Mouse (Mus musculus) neural tube, embryonic 15.5 days (tissue): ENCODE data around the gene Gimap8. TPM values are rescaled to one million over a fixed set of nuclear protein-coding genes. Genes with fewer than 3 reads are reported as not detected.

Experiments used
- ATAC-seq: fragments of 200-750 bp; cut with Nextera tagmentation; 2 replicates; pipeline ENCODE4 v1.8.0; 2017; ENCODE audit warnings: mild to moderate bottlenecking, moderate TSS enrichment, moderate library complexity; ENCODE audit not compliant: low FRiP score
- H3K27ac ChIP-seq: fragments of 300-500 bp; sonication (generic); replicated peaks from 2 replicates; pipeline ENCODE4 v1.5.1; 2015; ENCODE audit warnings: mild to moderate bottlenecking, inconsistent platforms
- H3K27me3 ChIP-seq: fragments of 300-500 bp; sonication (generic); replicated peaks from 2 replicates; pipeline ENCODE4 v1.6.1; 2015; ENCODE audit warnings: inconsistent platforms
- H3K36me3 ChIP-seq: fragments of 300-500 bp; sonication (generic); 2 replicates; pipeline ENCODE4 v1.6.1; 2015; ENCODE audit warnings: inconsistent platforms
- H3K4me1 ChIP-seq: fragments of 300-500 bp; sonication (generic); 2 replicates; pipeline ENCODE4 v1.6.1; 2015; ENCODE audit warnings: inconsistent platforms
- H3K4me2 ChIP-seq: fragments of 300-500 bp; sonication (generic); 2 replicates; pipeline ENCODE4 v1.6.1; 2015; ENCODE audit warnings: inconsistent platforms, mild to moderate bottlenecking, moderate library complexity
- H3K4me3 ChIP-seq: fragments of 300-500 bp; sonication (generic); replicated peaks from 2 replicates; pipeline ENCODE4 v1.5.1; 2015; ENCODE audit warnings: mild to moderate bottlenecking, inconsistent platforms
- H3K9ac ChIP-seq: fragments of 300-500 bp; sonication (generic); replicated peaks from 2 replicates; pipeline ENCODE4 v1.6.1; 2015; ENCODE audit warnings: mild to moderate bottlenecking, inconsistent platforms
- H3K9me3 ChIP-seq: fragments of 300-500 bp; sonication (generic); replicated peaks from 2 replicates; pipeline ENCODE4 v1.6.1; 2016; ENCODE audit warnings: inconsistent platforms
- WGBS: fragments of 180-500 bp; shearing (Covaris S2); methylation state at CpG from one replicate; pipeline ENCODE4 v1.1.7; 2015; ENCODE audit warnings: mixed read lengths; 5-methylcytosine and 5-hydroxymethylcytosine counted together
- polyA plus RNA-seq: library from polyadenylated mRNA; unstranded; fragments of >200 nt; fragmentation: Nextera tagmentation; extraction: Ambion mirVana; gene quantifications from 2 replicates; pipeline ENCODE4 v1.2.1, GENCODE M21; 2015

Gene Gimap8
- polyA plus RNA-seq, 1 experiment from 2014 or later = 0.73 TPM

DNA sequence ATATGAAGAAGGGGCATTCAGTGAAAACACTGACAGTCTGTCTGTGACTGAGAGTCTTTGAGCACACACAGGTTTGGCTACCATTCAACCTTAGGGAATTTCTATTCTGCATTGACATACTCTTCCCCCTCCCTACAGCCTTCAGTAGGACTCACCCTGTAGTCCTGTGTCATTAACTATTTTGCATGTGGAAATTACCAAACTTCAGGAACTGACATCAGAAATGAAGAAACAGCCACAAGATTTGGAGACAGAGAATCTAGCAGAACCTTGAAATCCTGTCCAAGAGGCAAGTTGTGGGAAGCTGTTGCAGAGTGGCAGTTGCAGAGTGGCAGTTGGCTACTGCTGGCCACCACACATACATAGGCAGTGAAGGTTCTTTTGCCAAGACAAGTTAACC lies 21.0 kb downstream of the Gimap8 start:
- H3K36me3 ChIP-seq = no peaks in the 10 kb centered on the region
- H3K9me3 ChIP-seq = no peaks in the 10 kb centered on the region
- no peak for ATAC-seq
- H3K27ac ChIP-seq = no peak overlapping the region
- no peak overlapping the region for H3K9ac ChIP-seq
- no peaks in the 10 kb centered on the region for H3K4me1 ChIP-seq
- no peak overlapping the region for H3K4me3 ChIP-seq
- no peaks in the 10 kb centered on the region for H3K27me3 ChIP-seq
- H3K4me2 ChIP-seq = no peak overlapping the region

DNA sequence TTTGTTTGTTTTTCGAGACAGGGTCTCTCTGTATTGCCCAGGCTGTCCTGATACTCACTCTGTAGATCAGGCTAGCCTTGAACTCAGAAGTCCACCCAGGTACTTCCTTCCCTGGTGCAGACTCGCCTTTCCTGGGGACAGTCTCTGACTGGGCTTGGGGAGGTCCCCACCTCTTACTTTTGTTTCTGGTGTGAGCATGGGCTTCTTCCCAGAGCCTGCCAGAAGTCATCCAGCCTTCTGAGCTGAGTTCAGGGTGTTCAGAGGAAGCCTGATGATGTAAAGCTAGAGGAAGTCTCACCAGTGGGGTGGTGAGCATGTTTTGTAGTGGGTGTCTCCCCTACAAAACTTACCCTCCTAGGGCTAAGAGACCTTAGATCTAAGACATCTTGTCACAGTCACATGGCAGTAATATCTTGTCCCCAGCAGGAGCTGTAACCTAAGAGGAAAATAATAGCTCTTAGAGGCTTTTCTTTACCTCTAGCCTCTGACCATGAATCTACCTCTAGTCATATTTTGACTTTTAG lies 22.5 kb downstream of the Gimap8 start:
- H3K9me3 ChIP-seq = no peaks in the 10 kb centered on the region
- no peaks in the 10 kb centered on the region for H3K36me3 ChIP-seq
- no peaks in the 10 kb centered on the region for H3K4me1 ChIP-seq
- H3K4me2 ChIP-seq = no peak overlapping the region
- H3K4me3 ChIP-seq = no peak overlapping the region
- no peaks in the 10 kb centered on the region for H3K27me3 ChIP-seq
- no peak for ATAC-seq
- H3K9ac ChIP-seq = no peak overlapping the region
- H3K27ac ChIP-seq = no peak overlapping the region
- 82% methylated on average over 2 of the region's 2 CpGs for WGBS

DNA sequence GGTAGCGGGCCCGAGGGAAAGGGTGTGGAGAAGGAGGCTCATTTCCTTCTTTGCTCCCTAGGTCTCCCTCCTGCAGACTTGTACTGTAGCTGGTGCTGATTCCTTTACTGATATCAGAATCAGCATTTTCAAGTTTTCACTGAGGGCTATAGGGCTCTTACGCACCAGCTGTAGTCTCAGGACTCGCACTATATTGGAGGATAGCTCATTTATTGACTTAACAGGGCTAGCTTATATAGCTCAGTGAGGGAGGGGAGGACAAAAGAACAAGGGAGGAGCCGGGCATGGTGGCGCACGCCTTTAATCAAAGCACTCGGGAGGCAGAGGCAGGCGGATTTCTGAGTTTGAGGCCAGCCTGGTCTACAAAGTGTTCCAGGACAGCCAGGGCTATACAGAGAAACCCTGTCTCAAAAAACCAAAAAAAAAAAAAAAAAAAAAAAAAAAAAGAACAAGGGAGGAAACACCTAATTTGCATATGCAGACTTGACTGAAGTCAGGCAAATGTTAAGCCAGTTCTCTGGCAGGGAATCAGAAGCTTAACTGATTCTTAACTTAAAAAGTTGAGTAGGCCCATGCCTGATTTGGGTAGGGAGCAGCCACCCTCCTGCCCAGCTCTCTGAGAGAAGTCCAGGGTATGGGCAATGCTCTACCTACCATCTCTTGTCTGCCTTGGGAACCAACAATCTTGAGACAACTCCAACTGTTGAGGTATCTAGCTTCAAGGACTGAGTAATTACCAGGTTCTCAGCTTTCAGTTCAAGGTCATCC lies 27.4 kb downstream of the Gimap8 start:
- H3K4me2 ChIP-seq = no peak overlapping the region
- no peaks in the 10 kb centered on the region for H3K27me3 ChIP-seq
- no peaks in the 10 kb centered on the region for H3K36me3 ChIP-seq
- H3K9me3 ChIP-seq = no peaks in the 10 kb centered on the region
- no peak overlapping the region for H3K9ac ChIP-seq
- peaks cover 5% of the 10 kb centered on the region; the same call in 1 of the 2 replicates for H3K4me1 ChIP-seq
- H3K4me3 ChIP-seq = no peak overlapping the region
- ATAC-seq = no peak
- 91% methylated on average over 9 of the region's 9 CpGs for WGBS
- no peak overlapping the region for H3K27ac ChIP-seq

DNA sequence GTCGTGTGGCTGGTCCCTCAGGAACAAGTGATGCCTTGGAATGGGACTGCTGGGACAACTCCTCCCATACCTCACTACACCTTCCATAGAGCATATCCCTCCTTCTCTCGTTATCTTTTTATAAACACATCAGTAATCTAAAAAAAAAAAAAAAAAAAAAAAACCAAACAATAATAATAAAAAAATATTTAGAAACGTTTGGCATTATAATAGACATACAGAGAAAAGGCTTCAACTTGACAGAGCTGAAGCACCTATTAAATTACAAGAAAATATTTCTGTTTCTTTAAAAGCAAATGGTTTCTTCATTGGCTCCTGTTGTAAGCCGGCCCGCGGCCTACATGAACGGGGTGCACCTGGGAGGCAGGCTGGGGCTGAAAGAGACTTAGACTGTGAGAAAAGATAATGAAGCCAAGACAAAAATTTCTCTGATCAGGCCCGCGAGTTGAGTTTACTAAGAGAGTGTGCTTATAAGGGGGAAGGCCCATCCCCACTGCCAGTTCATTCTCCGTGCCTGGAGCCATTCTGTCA lies 28.4 kb downstream of the Gimap8 start:
- no peak overlapping the region for H3K9ac ChIP-seq
- no peak overlapping the region for H3K4me3 ChIP-seq
- ATAC-seq = no peak

DNA sequence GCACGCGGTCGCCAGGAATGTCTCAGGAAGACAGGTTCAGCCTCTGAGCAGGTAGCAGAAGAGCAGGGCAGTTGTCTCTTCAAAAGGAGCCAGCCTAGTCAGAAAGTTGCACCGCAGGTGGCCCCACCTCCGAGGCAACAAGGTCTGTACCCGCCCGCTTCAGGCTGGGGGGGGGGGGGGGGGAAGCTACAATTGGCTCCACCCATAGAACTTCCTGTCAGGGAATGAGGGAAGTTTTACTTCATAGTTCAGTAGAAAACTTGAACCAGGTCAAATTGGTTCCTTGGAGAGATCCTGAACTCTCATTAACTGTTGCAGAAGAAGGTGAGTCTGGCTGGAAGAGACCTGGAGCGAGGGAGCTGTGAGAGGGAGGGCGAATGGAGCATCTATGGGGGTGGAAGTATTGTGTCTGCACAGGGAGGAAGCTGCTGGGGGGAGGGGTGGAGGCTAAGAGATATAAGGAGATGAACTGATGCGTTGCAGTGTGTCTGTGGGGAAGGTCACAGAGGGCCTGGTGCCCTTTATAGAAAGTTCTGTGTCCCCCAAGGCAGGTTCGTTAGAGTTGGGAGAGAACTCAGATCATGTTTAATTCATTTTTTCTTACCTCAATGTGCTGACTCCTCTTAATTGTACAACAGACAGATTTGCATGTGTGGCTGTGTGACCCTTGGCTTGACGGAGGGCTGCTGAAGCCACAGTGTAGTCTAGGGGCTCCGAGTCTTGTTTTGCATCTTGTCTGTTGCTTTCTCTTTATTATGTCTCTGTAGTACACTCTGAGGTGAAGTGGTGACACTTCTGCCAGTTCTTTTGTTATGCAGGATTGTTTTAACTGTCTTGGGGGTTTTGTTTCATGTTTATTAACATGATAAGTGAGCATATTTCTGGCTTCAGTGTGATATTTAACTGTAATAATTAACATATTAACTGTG lies 29.2 kb downstream of the Gimap8 start, which contains the start of gene Gimap9:
TSS of gene Gimap9 (plus strand) at position 199 of the 929 bp plus-strand sequence.
- Histone ChIP-seq H3K4me3 (0 out of 2 replicates have a peak within 1 kb of the TSS, but pooled peaks have one; percentile 11), H3K36me3 (no peaks in the 10 kb centered on the region), H3K27me3 (no peaks in the 10 kb centered on the region), H3K4me1 (peaks cover 5% of the 10 kb centered on the region; the same call in 1 of the 2 replicates), H3K9ac (no peak within 1 kb of the TSS), H3K4me2 (peak within 1 kb of the TSS; percentile 28), H3K27ac (no peak within 1 kb of the TSS), H3K9me3 (no peaks in the 10 kb centered on the region)
- WGBS = 31% methylated on average over 13 of the region's 13 CpGs
- no peak for ATAC-seq

More for the DNA sequence above, 28.4 kb downstream of the Gimap8 start:
- Histone ChIP-seq H3K27me3 (no peaks in the 10 kb centered on the region), H3K4me2 (peak overlapping the region; percentile 28), H3K4me1 (peaks cover 5% of the 10 kb centered on the region; the same call in 1 of the 2 replicates), H3K27ac (no peak overlapping the region), H3K9me3 (no peaks in the 10 kb centered on the region), H3K36me3 (no peaks in the 10 kb centered on the region)
- 54% methylated on average over 10 of the region's 10 CpGs for WGBS

DNA sequence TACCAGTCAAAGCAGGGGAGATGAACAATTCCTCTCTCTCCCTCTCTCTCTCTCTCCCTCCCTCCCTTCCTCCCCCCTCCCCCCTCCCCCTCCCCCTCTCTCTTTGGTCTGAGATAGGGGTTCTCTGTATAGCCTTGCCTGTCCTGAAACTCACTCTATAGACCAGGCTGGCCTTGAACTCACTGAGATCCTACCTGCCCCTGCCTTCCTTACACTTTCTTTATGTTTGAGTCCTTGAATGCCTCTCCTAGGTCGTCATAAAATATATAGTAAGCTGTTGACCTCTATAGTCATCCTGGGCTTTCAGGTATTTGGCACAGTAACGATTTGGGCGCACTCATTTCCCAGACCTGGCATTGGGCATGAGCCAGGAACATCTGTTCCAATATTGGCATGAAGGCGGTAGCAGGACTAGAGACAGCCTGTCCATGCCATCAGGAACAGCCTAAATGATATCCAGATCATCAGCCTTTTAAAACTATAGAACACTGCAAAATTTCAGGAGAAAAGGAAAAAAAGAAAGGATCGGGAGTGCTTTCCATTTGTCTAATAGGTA lies 29.9 kb downstream of the Gimap8 start:
- H3K4me2 ChIP-seq = 0 out of 2 replicates have a peak overlapping the region, but pooled peaks have one; percentile 28
- H3K4me3 ChIP-seq = no peak overlapping the region
- H3K27ac ChIP-seq = no peak overlapping the region
- H3K27me3 ChIP-seq = no peaks in the 10 kb centered on the region
- H3K9me3 ChIP-seq = no peaks in the 10 kb centered on the region
- no peak overlapping the region for H3K9ac ChIP-seq
- H3K4me1 ChIP-seq = peaks cover 5% of the 10 kb centered on the region; the same call in 1 of the 2 replicates
- ATAC-seq = no peak
- WGBS = 86% methylated on average over 5 of the region's 5 CpGs
- no peaks in the 10 kb centered on the region for H3K36me3 ChIP-seq

DNA sequence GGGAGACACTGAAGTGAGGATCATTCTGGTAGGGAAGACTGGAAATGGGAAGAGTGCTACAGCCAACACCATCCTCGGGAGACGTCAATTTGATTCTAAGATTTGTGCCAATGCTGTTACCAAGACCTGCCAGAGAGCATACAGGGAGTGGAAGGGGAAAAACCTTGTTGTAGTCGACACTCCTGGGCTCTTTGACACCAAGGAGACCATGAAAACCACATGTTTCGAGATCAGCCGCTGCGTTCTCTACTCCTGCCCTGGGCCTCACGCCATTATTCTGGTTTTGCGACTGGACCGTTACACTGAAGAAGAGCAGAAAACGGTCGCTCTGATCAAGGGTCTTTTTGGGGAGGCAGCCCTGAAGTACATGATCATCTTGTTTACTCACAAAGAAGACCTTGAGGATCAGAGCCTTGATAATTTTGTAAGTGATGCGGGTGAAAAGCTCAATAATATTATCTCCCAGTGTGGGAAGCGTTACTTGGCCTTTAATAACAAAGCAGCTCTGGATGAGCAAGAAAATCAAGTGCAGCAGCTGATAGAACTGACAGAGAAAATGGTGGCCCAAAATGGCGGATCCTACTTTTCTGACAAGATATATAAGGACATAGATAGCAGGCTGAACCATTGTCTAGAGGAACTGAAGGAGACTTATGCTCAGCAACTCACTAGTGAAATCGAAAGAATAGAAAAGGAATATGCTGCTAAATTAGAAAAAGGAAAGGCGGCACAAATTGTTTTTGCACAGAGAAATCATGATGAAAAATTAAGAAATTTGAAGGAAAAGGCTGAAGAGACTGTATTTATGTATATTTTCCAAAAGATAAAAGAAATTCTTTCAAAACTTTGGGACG lies 30.7 kb downstream of the Gimap8 start:
- Histone ChIP-seq H3K27ac (no peak overlapping the region), H3K4me1 (peaks cover 5% of the 10 kb centered on the region; the same call in 1 of the 2 replicates), H3K4me3 (no peak overlapping the region), H3K9ac (no peak overlapping the region), H3K36me3 (no peaks in the 10 kb centered on the region), H3K9me3 (no peaks in the 10 kb centered on the region), H3K27me3 (no peaks in the 10 kb centered on the region), H3K4me2 (no peak overlapping the region)
- ATAC-seq = no peak
- 93% methylated on average over 17 of the region's 17 CpGs for WGBS

DNA sequence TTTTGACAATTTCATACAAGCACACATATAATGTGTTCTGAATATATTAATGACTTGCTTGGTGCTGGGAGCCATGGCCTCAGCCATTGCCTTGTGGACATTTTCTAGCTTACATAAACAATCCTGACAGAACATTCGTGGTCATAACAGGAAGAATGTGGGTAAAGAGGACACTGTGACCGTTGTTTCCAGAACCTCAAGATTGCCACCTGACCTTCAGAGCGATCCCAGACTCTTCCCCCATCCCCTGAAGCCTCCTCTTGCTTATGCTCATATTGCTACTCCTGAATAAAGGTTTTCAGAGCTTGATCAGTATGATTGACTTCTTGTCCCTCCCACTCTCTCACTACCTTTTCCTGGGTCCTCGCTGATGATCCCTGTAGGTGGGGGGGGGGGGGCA lies 31.4 kb downstream of the Gimap8 start:
- no peaks in the 10 kb centered on the region for H3K36me3 ChIP-seq
- ATAC-seq = no peak
- no peak overlapping the region for H3K9ac ChIP-seq
- H3K4me3 ChIP-seq = no peak overlapping the region
- no peak overlapping the region for H3K27ac ChIP-seq
- no peaks in the 10 kb centered on the region for H3K9me3 ChIP-seq
- no peaks in the 10 kb centered on the region for H3K27me3 ChIP-seq
- WGBS = 84% methylated on average over 4 of the region's 4 CpGs
- no peak overlapping the region for H3K4me2 ChIP-seq
- peaks cover 5% of the 10 kb centered on the region; the same call in 1 of the 2 replicates for H3K4me1 ChIP-seq

DNA sequence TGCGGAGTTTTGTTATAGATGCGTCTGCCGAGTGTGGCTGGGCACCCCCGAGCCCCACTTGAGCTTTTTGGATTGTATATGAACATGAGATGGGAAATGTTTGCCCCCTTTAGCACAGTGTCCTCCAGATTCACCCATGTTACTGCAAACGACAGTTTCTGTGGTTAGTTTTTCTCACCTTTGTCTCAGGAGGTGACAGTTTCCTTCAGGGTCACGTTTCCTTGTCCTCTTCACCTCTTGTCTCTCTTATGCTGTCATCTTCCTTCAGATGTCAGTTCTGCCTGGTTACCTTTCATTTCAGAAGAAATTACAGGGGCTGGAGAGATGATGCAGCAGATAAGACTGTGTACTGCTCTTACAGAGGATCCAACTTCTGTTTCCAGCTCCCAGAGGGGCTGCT lies 32.7 kb downstream of the Gimap8 start:
- Histone ChIP-seq H3K4me1 (peaks cover 5% of the 10 kb centered on the region; the same call in 1 of the 2 replicates), H3K27ac (no peak overlapping the region), H3K4me2 (no peak overlapping the region), H3K4me3 (no peak overlapping the region), H3K9me3 (no peaks in the 10 kb centered on the region), H3K36me3 (no peaks in the 10 kb centered on the region), H3K9ac (no peak overlapping the region), H3K27me3 (no peaks in the 10 kb centered on the region)
- 83% methylated on average over 6 of the region's 6 CpGs for WGBS
- ATAC-seq = no peak

DNA sequence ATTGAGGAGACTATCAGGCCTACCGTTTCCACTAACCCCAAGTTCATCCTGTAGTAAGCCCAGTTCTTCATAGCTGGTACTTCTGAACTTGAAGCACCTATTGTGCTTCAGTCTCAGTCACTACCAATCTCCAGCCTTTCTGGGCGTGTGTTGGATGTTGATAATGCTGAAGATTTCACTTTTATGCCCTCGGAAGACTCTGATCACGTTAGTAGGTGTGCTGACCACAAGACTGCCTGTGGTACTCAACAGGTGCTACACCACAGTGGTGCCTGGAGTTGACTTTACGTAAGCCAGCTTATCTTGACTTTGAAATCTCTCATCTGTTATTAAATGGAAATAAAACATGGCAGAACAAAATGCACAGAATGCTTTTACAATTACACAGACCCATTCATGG lies 33.4 kb downstream of the Gimap8 start:
- no peak overlapping the region for H3K4me3 ChIP-seq
- 84% methylated on average over 5 of the region's 5 CpGs for WGBS
- no peak overlapping the region for H3K9ac ChIP-seq
- no peaks in the 10 kb centered on the region for H3K36me3 ChIP-seq
- H3K27me3 ChIP-seq = no peaks in the 10 kb centered on the region
- peaks cover 5% of the 10 kb centered on the region; the same call in 1 of the 2 replicates for H3K4me1 ChIP-seq
- H3K9me3 ChIP-seq = no peaks in the 10 kb centered on the region
- no peak for ATAC-seq
- no peak overlapping the region for H3K27ac ChIP-seq
- no peak overlapping the region for H3K4me2 ChIP-seq
